Mouse (Mus musculus): ENCODE measurements at regions not wholly inside any gene's neighbourhood (a gene's known extent, or its start where the extent isn't known, plus 50 kb on each side); places are given as distances from the start of the nearest gene placed in this dataset.

GRCm38 (mm10) chr1:151045334-151045733, 52.1 kb upstream of the Hmcn1 start:
- no peak for ATAC-seq
- Histone ChIP-seq H3K4me2 (ENCODE audit: low read length) (no peak overlapping the region), H3K36me3 (ENCODE audit: control insufficient read depth, insufficient read depth) (no peaks in the 10 kb centered on the region), H3K4me1 (replicated peaks; ENCODE audit: control insufficient read depth, insufficient read depth, low read length) (no peaks in the 10 kb centered on the region), H3K27me3 (replicated peaks; ENCODE audit: control insufficient read depth, insufficient read depth, low read length) (no peaks in the 10 kb centered on the region), H3K9me3 (ENCODE audit: control insufficient read depth, low read length) (no peaks in the 10 kb centered on the region), H3K27ac (ENCODE audit: low read length) (no peak overlapping the region), H3K4me3 (replicated peaks; ENCODE audit: low read length) (no peak overlapping the region), H3K9ac (replicated peaks; ENCODE audit: low read depth, low read length) (no peak overlapping the region)
- WGBS: 74% methylated on average over 5 of the region's 5 CpGs

GRCm38 (mm10) chr1:151046626-151047025, 53.4 kb upstream of the Hmcn1 start:
- Histone ChIP-seq H3K4me2 (ENCODE audit: low read length) (no peak overlapping the region), H3K4me1 (replicated peaks; ENCODE audit: control insufficient read depth, insufficient read depth, low read length) (no peaks in the 10 kb centered on the region), H3K27me3 (replicated peaks; ENCODE audit: control insufficient read depth, insufficient read depth, low read length) (no peaks in the 10 kb centered on the region), H3K4me3 (replicated peaks; ENCODE audit: low read length) (no peak overlapping the region), H3K9ac (replicated peaks; ENCODE audit: low read depth, low read length) (no peak overlapping the region), H3K27ac (ENCODE audit: low read length) (no peak overlapping the region), H3K9me3 (ENCODE audit: control insufficient read depth, low read length) (no peaks in the 10 kb centered on the region), H3K36me3 (ENCODE audit: control insufficient read depth, insufficient read depth) (no peaks in the 10 kb centered on the region)
- no peak for ATAC-seq
- 27% methylated on average over 7 of the region's 7 CpGs for WGBS

DNA sequence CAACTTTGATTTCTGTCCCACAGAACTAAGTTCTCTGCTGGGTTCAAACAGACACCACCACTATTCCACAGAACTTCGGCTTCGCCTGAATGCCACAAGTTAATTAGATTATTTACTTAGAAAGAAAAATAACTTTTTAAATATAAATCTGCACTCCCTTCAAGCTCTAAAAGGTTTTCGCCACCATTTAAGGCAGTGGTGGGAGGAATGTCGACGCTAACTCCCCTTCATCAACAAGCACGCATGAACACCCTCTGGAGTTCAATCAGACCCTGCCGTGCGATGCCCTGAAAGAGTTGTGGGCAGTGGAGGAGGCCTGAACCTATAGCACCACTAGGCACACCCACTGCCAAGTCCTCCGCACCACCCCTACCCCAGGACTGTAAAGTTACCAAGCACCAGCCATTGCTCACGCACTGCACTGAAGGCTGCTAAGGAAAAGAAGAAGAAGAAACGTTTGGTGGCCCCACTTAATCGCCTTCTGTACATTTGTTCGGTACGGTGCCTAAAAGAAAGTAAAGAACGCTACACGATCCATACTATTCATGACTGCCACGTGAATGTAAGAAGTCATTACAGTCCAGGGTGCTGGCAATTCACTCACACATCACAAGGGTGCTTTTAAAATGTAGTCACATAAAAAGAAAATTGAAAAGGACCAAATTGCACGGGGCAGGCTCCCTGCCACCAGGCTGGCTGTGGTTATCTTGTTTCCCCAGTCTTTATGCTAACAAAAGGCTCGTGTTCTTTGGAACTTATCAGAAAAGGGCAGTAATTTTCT, 56.7 kb upstream of the Hmcn1 start:
- no peak for ATAC-seq
- Histone ChIP-seq H3K9me3 (ENCODE audit: control insufficient read depth, low read length) (no peaks in the 10 kb centered on the region), H3K36me3 (ENCODE audit: control insufficient read depth, insufficient read depth) (no peaks in the 10 kb centered on the region), H3K4me3 (replicated peaks; ENCODE audit: low read length) (no peak overlapping the region), H3K4me2 (ENCODE audit: low read length) (no peak overlapping the region), H3K27me3 (replicated peaks; ENCODE audit: control insufficient read depth, insufficient read depth, low read length) (no peaks in the 10 kb centered on the region), H3K27ac (ENCODE audit: low read length) (no peak overlapping the region), H3K4me1 (replicated peaks; ENCODE audit: control insufficient read depth, insufficient read depth, low read length) (no peaks in the 10 kb centered on the region), H3K9ac (replicated peaks; ENCODE audit: low read depth, low read length) (no peak overlapping the region)
- WGBS: 76% methylated on average over 19 of the region's 19 CpGs

GRCm38 (mm10) chr1:151050507-151050816, 57.2 kb upstream of the Hmcn1 start:
- H3K27me3 ChIP-seq (replicated peaks; ENCODE audit: control insufficient read depth, insufficient read depth, low read length): no peaks in the 10 kb centered on the region
- no peak overlapping the region for H3K4me2 ChIP-seq (ENCODE audit: low read length)
- H3K9ac ChIP-seq (replicated peaks; ENCODE audit: low read depth, low read length): no peak overlapping the region
- H3K4me1 ChIP-seq (replicated peaks; ENCODE audit: control insufficient read depth, insufficient read depth, low read length): no peaks in the 10 kb centered on the region
- H3K27ac ChIP-seq (ENCODE audit: low read length): no peak overlapping the region
- 95% methylated on average over 3 of the region's 3 CpGs for WGBS
- ATAC-seq: no peak
- H3K4me3 ChIP-seq (replicated peaks; ENCODE audit: low read length): no peak overlapping the region
- no peaks in the 10 kb centered on the region for H3K36me3 ChIP-seq (ENCODE audit: control insufficient read depth, insufficient read depth)
- H3K9me3 ChIP-seq (ENCODE audit: control insufficient read depth, low read length): no peaks in the 10 kb centered on the region

- H3K27ac ChIP-seq (ENCODE audit: low read length): no peak overlapping the region
- no peaks in the 10 kb centered on the region for H3K27me3 ChIP-seq (replicated peaks; ENCODE audit: control insufficient read depth, insufficient read depth, low read length)
- no peaks in the 10 kb centered on the region for H3K36me3 ChIP-seq (ENCODE audit: control insufficient read depth, insufficient read depth)
- H3K9ac ChIP-seq (replicated peaks; ENCODE audit: low read depth, low read length): no peak overlapping the region
- H3K4me1 ChIP-seq (replicated peaks; ENCODE audit: control insufficient read depth, insufficient read depth, low read length): no peaks in the 10 kb centered on the region
- H3K4me2 ChIP-seq (ENCODE audit: low read length): no peak overlapping the region
- H3K4me3 ChIP-seq (replicated peaks; ENCODE audit: low read length): no peak overlapping the region
- ATAC-seq: no peak
- H3K9me3 ChIP-seq (ENCODE audit: control insufficient read depth, low read length): no peaks in the 10 kb centered on the region
- WGBS: 37% methylated on average over 5 of the region's 5 CpGs
Observed at GRCm38 (mm10) chr1:151053268-151053667, 60.0 kb upstream of the Hmcn1 start.

DNA sequence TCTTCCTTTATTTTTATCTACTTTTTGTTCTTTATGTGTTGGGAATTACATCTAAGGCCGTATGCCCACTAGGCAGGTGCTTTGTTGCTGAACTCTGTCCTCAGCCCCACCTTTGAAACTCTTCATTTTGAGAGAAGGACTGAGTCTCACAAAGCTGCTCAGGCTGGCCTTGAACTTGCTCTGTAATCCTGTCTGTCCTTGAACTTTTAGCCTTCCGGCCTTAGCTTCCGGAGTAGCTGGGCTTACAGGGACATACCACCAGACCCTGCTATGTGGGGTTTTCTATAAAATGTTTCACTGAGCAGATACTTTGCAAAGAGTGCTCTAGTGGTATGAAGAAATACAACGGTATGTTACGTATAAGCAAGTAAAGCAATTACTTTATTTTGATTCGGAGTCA, 62.2 kb upstream of the Hmcn1 start:
- 91% methylated on average over 6 of the region's 6 CpGs for WGBS
- Histone ChIP-seq H3K36me3 (ENCODE audit: control insufficient read depth, insufficient read depth) (no peaks in the 10 kb centered on the region), H3K9ac (replicated peaks; ENCODE audit: low read depth, low read length) (no peak overlapping the region), H3K4me1 (replicated peaks; ENCODE audit: control insufficient read depth, insufficient read depth, low read length) (no peaks in the 10 kb centered on the region), H3K27ac (ENCODE audit: low read length) (no peak overlapping the region), H3K27me3 (replicated peaks; ENCODE audit: control insufficient read depth, insufficient read depth, low read length) (no peaks in the 10 kb centered on the region), H3K9me3 (ENCODE audit: control insufficient read depth, low read length) (no peaks in the 10 kb centered on the region), H3K4me3 (replicated peaks; ENCODE audit: low read length) (no peak overlapping the region), H3K4me2 (ENCODE audit: low read length) (no peak overlapping the region)
- no peak for ATAC-seq

DNA sequence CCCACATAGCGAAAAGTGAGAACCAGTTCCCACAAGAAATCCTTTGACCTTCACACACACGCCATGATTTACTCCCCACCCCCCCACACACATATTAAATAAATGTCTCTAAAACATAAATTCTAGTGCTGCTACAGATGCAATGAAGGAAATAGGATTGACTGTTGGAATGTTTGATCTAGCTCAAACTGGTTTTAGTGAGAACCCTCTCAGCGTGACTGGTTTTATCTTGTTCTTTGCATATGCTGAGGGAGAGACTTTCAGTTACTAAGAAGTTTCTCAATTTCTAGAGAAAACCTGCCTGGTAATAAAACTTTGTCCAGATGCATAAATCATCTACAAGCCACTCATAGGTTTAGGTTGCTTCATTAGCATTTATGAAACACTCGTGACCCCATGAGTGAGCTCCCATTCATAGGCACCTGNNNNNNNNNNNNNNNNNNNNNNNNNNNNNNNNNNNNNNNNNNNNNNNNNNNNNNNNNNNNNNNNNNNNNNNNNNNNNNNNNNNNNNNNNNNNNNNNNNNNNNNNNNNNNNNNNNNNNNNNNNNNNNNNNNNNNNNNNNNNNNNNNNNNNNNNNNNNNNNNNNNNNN, 66.4 kb upstream of the Hmcn1 start:
- H3K9me3 ChIP-seq (ENCODE audit: control insufficient read depth, low read length): no peaks in the 10 kb centered on the region
- peaks cover 6% of the 10 kb centered on the region for H3K4me1 ChIP-seq (replicated peaks; ENCODE audit: control insufficient read depth, insufficient read depth, low read length)
- WGBS: 95% methylated on average over 4 of the region's 4 CpGs
- H3K36me3 ChIP-seq (ENCODE audit: control insufficient read depth, insufficient read depth): no peaks in the 10 kb centered on the region
- no peak overlapping the region for H3K9ac ChIP-seq (replicated peaks; ENCODE audit: low read depth, low read length)
- no peak overlapping the region for H3K4me2 ChIP-seq (ENCODE audit: low read length)
- no peaks in the 10 kb centered on the region for H3K27me3 ChIP-seq (replicated peaks; ENCODE audit: control insufficient read depth, insufficient read depth, low read length)
- H3K27ac ChIP-seq (ENCODE audit: low read length): no peak overlapping the region
- no peak overlapping the region for H3K4me3 ChIP-seq (replicated peaks; ENCODE audit: low read length)
- ATAC-seq: no peak

DNA sequence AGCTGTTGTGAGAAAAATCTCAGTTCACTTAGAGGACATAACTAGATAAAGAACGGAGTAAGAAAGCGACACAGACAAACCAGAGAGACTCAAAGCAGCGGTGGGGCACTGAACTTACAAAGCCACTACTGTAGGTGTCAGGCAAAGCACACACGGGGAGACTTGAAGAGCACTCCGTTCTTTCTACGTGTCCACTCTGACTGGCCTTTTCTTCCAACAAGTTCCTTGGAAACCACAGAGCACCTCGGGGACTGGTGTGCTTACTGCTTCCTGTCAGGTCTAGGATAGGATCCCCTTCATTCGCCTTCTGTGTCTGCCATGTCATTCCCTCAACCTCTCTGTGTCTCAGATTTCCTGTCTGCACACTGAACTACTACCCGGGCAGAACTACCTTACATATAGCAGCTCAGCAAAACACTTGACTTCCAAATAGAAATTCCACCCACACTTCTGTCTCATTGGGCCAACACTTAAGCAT, 71.9 kb upstream of the Hmcn1 start:
- Histone ChIP-seq H3K4me3 (replicated peaks; ENCODE audit: low read length) (no peak overlapping the region), H3K36me3 (ENCODE audit: control insufficient read depth, insufficient read depth) (no peaks in the 10 kb centered on the region), H3K9ac (replicated peaks; ENCODE audit: low read depth, low read length) (no peak overlapping the region), H3K27me3 (replicated peaks; ENCODE audit: control insufficient read depth, insufficient read depth, low read length) (no peaks in the 10 kb centered on the region), H3K4me1 (replicated peaks; ENCODE audit: control insufficient read depth, insufficient read depth, low read length) (peaks cover 6% of the 10 kb centered on the region), H3K9me3 (ENCODE audit: control insufficient read depth, low read length) (0 out of 2 replicates have a peak, but pooled peaks cover 2% of the 10 kb centered on the region), H3K4me2 (ENCODE audit: low read length) (no peak overlapping the region), H3K27ac (ENCODE audit: low read length) (no peak overlapping the region)
- no peak for ATAC-seq
- 81% methylated on average over 9 of the region's 9 CpGs for WGBS

- WGBS: 76% methylated on average over 15 of the region's 15 CpGs
- H3K4me2 ChIP-seq (ENCODE audit: low read length): no peak overlapping the region
Observed at GRCm38 (mm10) chr1:151066379-151067128, 73.3 kb upstream of the Hmcn1 start.

More at GRCm38 (mm10) chr1:151066379-151067128, 73.3 kb upstream of the Hmcn1 start:
- H3K9me3 ChIP-seq (ENCODE audit: control insufficient read depth, low read length): 0 out of 2 replicates have a peak, but pooled peaks cover 2% of the 10 kb centered on the region
- H3K36me3 ChIP-seq (ENCODE audit: control insufficient read depth, insufficient read depth): no peaks in the 10 kb centered on the region
- H3K4me3 ChIP-seq (replicated peaks; ENCODE audit: low read length): no peak overlapping the region
- H3K27me3 ChIP-seq (replicated peaks; ENCODE audit: control insufficient read depth, insufficient read depth, low read length): no peaks in the 10 kb centered on the region
- H3K9ac ChIP-seq (replicated peaks; ENCODE audit: low read depth, low read length): no peak overlapping the region
- H3K27ac ChIP-seq (ENCODE audit: low read length): no peak overlapping the region
- ATAC-seq: no peak
- H3K4me1 ChIP-seq (replicated peaks; ENCODE audit: control insufficient read depth, insufficient read depth, low read length): peaks cover 6% of the 10 kb centered on the region
